In the genomic region with DNA sequence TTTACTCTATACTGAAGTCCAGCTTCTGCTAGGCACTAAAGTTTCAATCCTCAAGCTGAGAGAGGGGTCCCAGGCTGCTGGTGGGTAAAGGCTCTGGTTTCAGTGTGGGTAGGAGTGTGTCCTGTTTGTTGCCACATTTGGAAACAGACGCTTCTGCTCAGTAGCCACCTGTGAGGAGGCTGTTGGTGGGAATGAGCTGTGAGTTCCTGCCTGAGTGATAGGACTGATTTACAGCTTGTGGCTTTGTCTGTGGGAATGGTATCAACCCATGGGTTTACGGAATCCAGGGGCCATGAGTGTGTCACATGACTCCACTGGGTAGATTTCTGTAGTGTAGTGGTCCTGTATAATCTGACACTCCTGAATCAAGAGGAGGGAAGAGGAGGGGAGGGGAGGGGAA, we compare ENCODE assay signal across 21 mouse cellular contexts.
DNase-seq lines count a peak whose midpoint lies in the region; ATAC-seq lines count a peak whose summit lies in the region.
"Had no signal": no experiment of that assay in that cellular context is flagged by ENCODE, and none has a peak within 500 bp of the region (broad histone marks: within the 10 kb centered on the region; RNA-seq: fewer than 3 reads in every experiment).

No protein-coding gene starts in this region.

- peak; percentile 60 for DNase-seq in heart, adult 11 months
- DNase-seq in heart, postnatal 14 days, result no peak
- DNase-seq in splenic B cell, adult 2 months (ENCODE audit: low read depth, low spot score), result peak; percentile 40
- no peak for DNase-seq in ovary, postnatal 10 days (ENCODE audit: low spot score)
- DNase-seq in embryo, embryonic 11 days, result no peak
- DNase-seq: adrenal gland, adult 2 months; adrenal gland, postnatal 10 days; adrenal gland, postnatal 25 days; cerebellum, adult 11 months; cerebellum, adult 18-20 months; cerebellum, adult 8-10 months; cerebellum, adult 9-11 months; cerebellum, postnatal 14 days; cerebellum, postnatal 36 days had no signal

- intact Hi-C loops in heart, postnatal 14 days (cut with DNase I), result no loop called here

- H3K36me3 ChIP-seq in splenic B cell, adult 2 months (ENCODE audit: control insufficient read depth, insufficient read depth, low read length, poor library complexity, severe bottlenecking), result peaks cover 11% of the 10 kb centered on the region
- H3K36me3 ChIP-seq: embryonic facial prominence, embryonic 13.5 days; embryonic facial prominence, embryonic 15.5 days; forebrain, embryonic 10.5 days; forebrain, embryonic 12.5 days had no signal

- ATAC-seq in hematopoietic stem cell, adult 5-6 weeks (replicated peaks in 1 of 2; ENCODE audit: insufficient read depth in 1 of 2, low FRiP score in 2 of 2, low TSS enrichment in 1 of 2, low read depth in 1 of 2, poor library complexity in 2 of 2, severe bottlenecking in 2 of 2), result peak; percentile 93 to 98
- ATAC-seq: forebrain, embryonic 14.5 days; forebrain, embryonic 16.5 days had no signal

- no peaks in the 10 kb centered on the region for H3K27me3 ChIP-seq in splenic B cell, adult 2 months (ENCODE audit: control insufficient read depth, insufficient read depth, low read length, poor library complexity, severe bottlenecking)
- H3K27me3 ChIP-seq: embryonic facial prominence, embryonic 13.5 days; embryonic facial prominence, embryonic 15.5 days; forebrain, embryonic 12.5 days had no signal

Comparison
In these comparisons a context has a peak if more than half of its experiments do, and no peak if none do; other contexts are left out.
1. DNase-seq: peak in heart, adult 11 months (single experiment) and splenic B cell, adult 2 months (single experiment); none in heart, postnatal 14 days (0 of 2), ovary, postnatal 10 days (single experiment) and embryo, embryonic 11 days (single experiment).